Comparison of ENCODE assay signal across 8 mouse cellular contexts in the genomic region with DNA sequence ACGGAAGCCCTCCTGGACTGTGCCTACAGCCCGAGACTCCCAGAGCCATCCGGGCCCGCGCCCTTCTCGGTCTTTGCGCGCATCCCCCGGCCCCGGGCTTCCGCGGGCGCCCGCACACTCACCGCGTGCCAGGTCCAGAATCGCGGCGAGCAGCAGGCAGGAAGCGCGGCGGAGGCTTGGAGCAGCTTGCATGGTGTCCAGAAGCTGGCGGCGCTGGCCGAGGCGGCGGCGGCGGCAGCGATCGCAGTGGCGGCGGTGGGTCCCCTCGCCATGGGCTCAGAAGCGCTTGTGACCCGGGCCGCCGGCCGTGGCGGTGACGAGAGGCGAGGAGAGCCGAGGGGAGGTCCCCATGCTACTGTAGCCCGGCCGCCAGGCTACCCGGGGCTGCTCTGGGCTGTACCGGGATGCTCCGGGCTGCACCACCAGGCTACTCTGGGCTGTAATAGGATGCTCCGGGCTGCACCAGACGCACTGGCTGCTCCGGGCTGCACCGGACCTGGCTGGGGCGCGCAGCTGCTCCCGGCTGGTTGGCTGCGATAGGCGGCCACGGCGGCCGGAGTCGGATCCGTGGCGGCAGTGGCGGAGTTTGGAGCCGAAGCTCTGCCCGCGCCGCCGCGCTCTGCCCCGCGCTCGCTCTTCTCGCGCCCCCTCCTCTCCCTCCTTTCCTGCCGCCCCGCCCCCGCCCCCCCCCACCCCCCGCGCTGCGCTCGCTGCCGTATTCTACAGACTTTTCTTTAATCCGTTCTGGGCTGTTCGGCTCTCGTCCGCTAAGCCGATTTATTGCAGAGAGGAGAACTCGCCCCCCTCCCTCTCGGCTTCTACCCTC. TPM values are rescaled to one million over a fixed set of nuclear protein-coding genes. Genes with fewer than 3 reads are reported as not detected.
DNase-seq lines count a peak whose midpoint lies in the region; ATAC-seq and TF ChIP-seq lines count a peak whose summit lies in the region.

A gene (minus strand): TSS at position 605 of the 826 bp plus-strand sequence.

- H3K36me3 ChIP-seq in heart, embryonic 16.5 days (ENCODE audit: control insufficient read depth, insufficient read depth), result no peaks in the 10 kb centered on the region
- H3K36me3 ChIP-seq in forebrain, embryonic 11.5 days (ENCODE audit: control insufficient read depth, insufficient read depth, low read length), result no peaks in the 10 kb centered on the region
- no peaks in the 10 kb centered on the region for H3K36me3 ChIP-seq in neural tube, embryonic 13.5 days

- peaks cover 83% of the 10 kb centered on the region for H3K27me3 ChIP-seq in heart, embryonic 16.5 days (ENCODE audit: control insufficient read depth, insufficient read depth, low read length)
- H3K27me3 ChIP-seq in forebrain, embryonic 11.5 days (ENCODE audit: control insufficient read depth, insufficient read depth, low read length), result peaks cover 61% of the 10 kb centered on the region
- H3K27me3 ChIP-seq in neural tube, embryonic 13.5 days, result peaks cover 78% of the 10 kb centered on the region

- TF ChIP-seq CTCF in brain, embryonic 14.5 days (IDR thresholded peaks at IDR 0.05; ENCODE audit: borderline replicate concordance, extremely low read depth, insufficient read depth, insufficient read length), result no peak

- 0 out of 2 replicates have a peak, but pooled peaks cover 2% of the 10 kb centered on the region for H3K4me1 ChIP-seq in heart, embryonic 16.5 days (ENCODE audit: control insufficient read depth, insufficient read depth, low read length)
- peaks cover 23% of the 10 kb centered on the region for H3K4me1 ChIP-seq in forebrain, embryonic 11.5 days (replicated peaks; ENCODE audit: control insufficient read depth, insufficient read depth, low read length)
- H3K4me1 ChIP-seq in neural tube, embryonic 13.5 days (replicated peaks), result peaks cover 64% of the 10 kb centered on the region

- no peak within 1 kb of the TSS for H3K9ac ChIP-seq in heart, embryonic 16.5 days (ENCODE audit: low read length)
- H3K9ac ChIP-seq in forebrain, embryonic 11.5 days (ENCODE audit: low read length), result peak within 1 kb of the TSS; percentile 68
- peak within 1 kb of the TSS; percentile 89 for H3K9ac ChIP-seq in neural tube, embryonic 13.5 days

- ATAC-seq in heart, embryonic 16.5 days (replicated peaks; ENCODE audit: extremely low read depth, insufficient read depth, low FRiP score), result no peak
- peak; percentile 84 for ATAC-seq in forebrain, embryonic 11.5 days (replicated peaks; ENCODE audit: low FRiP score)
- ATAC-seq in neural tube, embryonic 13.5 days (ENCODE audit: low read depth), result peak; percentile 80

- H3K27ac ChIP-seq in heart, embryonic 16.5 days (ENCODE audit: low read length), result no peak within 1 kb of the TSS
- peak within 1 kb of the TSS; percentile 39; the same call in 1 of the 2 replicates for H3K27ac ChIP-seq in forebrain, embryonic 11.5 days (ENCODE audit: low read depth, low read length)
- H3K27ac ChIP-seq in neural tube, embryonic 13.5 days (replicated peaks), result peak within 1 kb of the TSS; percentile 83

- no peaks in the 10 kb centered on the region for H3K9me3 ChIP-seq in heart, embryonic 16.5 days (replicated peaks; ENCODE audit: control insufficient read depth, low read length)
- H3K9me3 ChIP-seq in forebrain, embryonic 11.5 days (ENCODE audit: control insufficient read depth, low read length), result no peaks in the 10 kb centered on the region
- no peaks in the 10 kb centered on the region for H3K9me3 ChIP-seq in neural tube, embryonic 13.5 days

- H3K4me2 ChIP-seq in heart, embryonic 16.5 days (ENCODE audit: low read depth, low read length), result peak within 1 kb of the TSS; percentile 36
- H3K4me2 ChIP-seq in forebrain, embryonic 11.5 days (ENCODE audit: low read depth, low read length, severe bottlenecking), result peak within 1 kb of the TSS; percentile 94
- H3K4me2 ChIP-seq in neural tube, embryonic 13.5 days, result peak within 1 kb of the TSS; percentile 83

- TF ChIP-seq POLR2A in brain, embryonic 14.5 days (IDR thresholded peaks at IDR 0.05; ENCODE audit: borderline replicate concordance, extremely low read depth, insufficient read depth, insufficient read length, poor library complexity, severe bottlenecking), result peak; percentile 63

- H3K4me3 ChIP-seq in heart, embryonic 16.5 days (ENCODE audit: low read length), result peak within 1 kb of the TSS; percentile 13
- peak within 1 kb of the TSS; percentile 50 for H3K4me3 ChIP-seq in forebrain, embryonic 11.5 days (ENCODE audit: low read depth, low read length)
- H3K4me3 ChIP-seq in neural tube, embryonic 13.5 days, result peak within 1 kb of the TSS; percentile 70

- no peak for DNase-seq in heart, adult 8-10 months (ENCODE audit: low spot score)
- DNase-seq in brain, embryonic 14.5 days (ENCODE audit: low read depth), result peak; percentile 81
- peak; percentile 84 for DNase-seq in forebrain, embryonic 11.5 days (ENCODE audit: low spot score)
- DNase-seq in left cerebral cortex, adult 8-10 months (ENCODE audit: low spot score in 2 of 2), result peak in 1 of 2 experiments; percentile 34
- DNase-seq in MN1 (ENCODE audit: low spot score), result no peak
- no peak for DNase-seq in lung, postnatal 14 days

- under 1% methylated on average over 70 of the region's 90 CpGs for WGBS in heart, embryonic 16.5 days
- under 1% methylated on average over 77 of the region's 90 CpGs for WGBS in forebrain, embryonic 11.5 days
- under 1% methylated on average over 64 of the region's 90 CpGs for WGBS in neural tube, embryonic 13.5 days

RNA-seq across cellular contexts. Expression of the gene that starts here (rescaled TPM):
- polyA plus RNA-seq in heart, embryonic 16.5 days (2015; fragmentation: Nextera tagmentation; extraction: Ambion mirVana), result 0.10 and 0.20 TPM in 2 replicates
- under 1 TPM in 3 of 4 experiments, not detected in 1; 0.12 to 0.52 (median 0.14) TPM for total RNA-seq in heart, adult 8-10 months (2022)
- 16.1 and 36.1 TPM in 2 replicates for polyA plus RNA-seq in brain, embryonic 14.5 days (2012; rRNA removed)
- polyA plus RNA-seq in forebrain, embryonic 11.5 days (2014; fragmentation: Nextera tagmentation; extraction: Ambion mirVana), result 12.7 and 13.3 TPM in 2 replicates
- total RNA-seq in left cerebral cortex, adult 8-10 months (2022), result 10 to 100 TPM; 72.2 to 82.7 (median 76.7) TPM
- polyA plus RNA-seq in neural tube, embryonic 13.5 days (2015; fragmentation: Nextera tagmentation; extraction: Ambion mirVana), result 53.1 and 55.7 TPM in 2 replicates

Comparison
In these comparisons a context has a peak if more than half of its experiments do, and no peak if none do; other contexts are left out.
1. RNA of the gene that starts here (total RNA-seq): 72.2 to 82.7 TPM in left cerebral cortex, adult 8-10 months; 0.12 to 0.52 TPM in heart, adult 8-10 months; every median in the first group is over 10 times any median in the second.
2. RNA of the gene that starts here (polyA plus RNA-seq): 53.1 to 55.7 TPM in neural tube, embryonic 13.5 days, 16.1 to 36.1 TPM in brain, embryonic 14.5 days and 12.7 to 13.3 TPM in forebrain, embryonic 11.5 days; 0.10 to 0.20 TPM in heart, embryonic 16.5 days; every median in the first group is over 10 times any median in the second.
3. H3K4me2 ChIP-seq: peak in every context shown above with its lines; median percentile 94 in forebrain, embryonic 11.5 days; 83 in neural tube, embryonic 13.5 days; 36 in heart, embryonic 16.5 days.
4. H3K4me3 ChIP-seq: peak in every context shown above with its lines; median percentile 70 in neural tube, embryonic 13.5 days; 50 in forebrain, embryonic 11.5 days; 13 in heart, embryonic 16.5 days.
5. DNase-seq: peak in brain, embryonic 14.5 days (single experiment) and forebrain, embryonic 11.5 days (single experiment); none in heart, adult 8-10 months (single experiment), MN1 (single experiment) and lung, postnatal 14 days (single experiment).